Mouse (Mus musculus) ES-Bruce4 (cell line): ENCODE measurements around the gene Nfkbiz.

Experiments used
- CTCF ChIP-seq: IDR thresholded peaks from one replicate; pipeline ENCODE4 v1.8.1; 2011; ENCODE audit warnings: low read depth, low read length
- EP300 ChIP-seq: IDR thresholded peaks from 2 replicates; pipeline ENCODE4 v1.6.1; 2011; ENCODE audit warnings: low read depth, low read length; ENCODE audit not compliant: insufficient read depth
- POLR2A ChIP-seq: IDR thresholded peaks from one replicate; pipeline ENCODE4 v1.8.1; 2011; ENCODE audit warnings: low read length; ENCODE audit not compliant: insufficient read depth

DNA sequence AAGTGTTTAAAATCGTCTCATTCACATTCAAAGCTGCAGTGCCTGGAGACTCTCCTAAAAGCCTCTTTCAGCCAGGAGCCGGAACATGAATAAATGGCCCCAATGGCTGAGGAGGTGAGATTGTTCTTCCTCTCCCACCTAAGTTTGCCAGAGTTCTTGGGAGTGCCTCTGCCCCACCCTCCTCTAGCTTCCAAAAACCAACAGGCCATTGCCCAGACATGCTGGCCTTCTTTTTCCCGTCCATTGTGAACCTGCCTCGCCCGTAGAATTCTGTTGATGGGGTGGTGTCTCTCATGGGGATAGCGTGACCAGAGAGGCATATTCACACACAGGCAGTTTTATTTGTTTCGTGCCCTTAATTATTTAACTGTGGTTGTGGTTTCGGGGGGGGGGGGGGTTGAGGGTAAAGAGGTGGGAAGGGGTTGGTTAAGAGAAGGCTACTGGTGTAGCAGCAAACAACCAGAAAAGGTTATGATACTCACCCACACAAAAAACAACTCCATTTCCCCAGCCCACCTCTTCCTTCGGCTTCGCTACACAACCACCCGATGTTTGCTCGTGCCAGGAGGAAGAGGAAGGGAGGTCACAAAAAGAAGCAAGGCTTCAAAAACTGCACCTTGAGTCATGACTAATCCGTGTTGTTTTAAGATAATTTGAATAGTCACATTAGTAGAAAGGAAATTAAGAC, 51.2 kb downstream of the Nfkbiz start:
- TF ChIP-seq CTCF (no peak), EP300 (0 out of 2 replicates have a peak, but pooled peaks have one; percentile 54), POLR2A (no peak)
